Mouse (Mus musculus) neural tube, embryonic 11.5 days (tissue): ENCODE data around the gene Vsx1. TPM values are rescaled to one million over a fixed set of nuclear protein-coding genes. Genes with fewer than 3 reads are reported as not detected.

Experiments
- ATAC-seq: fragments of 200-750 bp; cut with Nextera tagmentation; 2 replicates; pipeline ENCODE4 v1.8.0; 2017; ENCODE audit warnings: moderate number of reproducible peaks, mild to moderate bottlenecking, moderate TSS enrichment, moderate library complexity; ENCODE audit not compliant: insufficient read depth, low FRiP score, low TSS enrichment
- DNase-seq: peaks from one replicate; pipeline ENCODE4 v3.0.0-alpha.2; 2015; ENCODE audit warnings: low spot score
- H3K27ac ChIP-seq: fragments of 300-500 bp; sonication (generic); 2 replicates; pipeline ENCODE4 v1.5.1; 2014; ENCODE audit warnings: low read depth, mild to moderate bottlenecking, low read length
- H3K27me3 ChIP-seq: fragments of 300-500 bp; sonication (generic); 2 replicates; pipeline ENCODE4 v1.6.1; 2014; ENCODE audit warnings: mild to moderate bottlenecking, low read length, mixed read lengths; ENCODE audit not compliant: control insufficient read depth, insufficient read depth
- H3K36me3 ChIP-seq: fragments of 300-500 bp; sonication (generic); 2 replicates; pipeline ENCODE4 v1.6.1; 2014; ENCODE audit warnings: mild to moderate bottlenecking, low read length, moderate library complexity, mixed read lengths; ENCODE audit not compliant: control insufficient read depth, insufficient read depth
- H3K4me1 ChIP-seq: fragments of 300-500 bp; sonication (generic); 2 replicates; pipeline ENCODE4 v1.6.1; 2014; ENCODE audit warnings: low read length, mixed read lengths; ENCODE audit not compliant: control insufficient read depth, insufficient read depth
- H3K4me2 ChIP-seq: fragments of 300-500 bp; sonication (generic); 2 replicates; pipeline ENCODE4 v1.6.1; 2014; ENCODE audit warnings: low read depth, mild to moderate bottlenecking, moderate library complexity
- H3K4me3 ChIP-seq: fragments of 300-500 bp; sonication (generic); 2 replicates; pipeline ENCODE4 v1.5.1; 2014; ENCODE audit warnings: low read depth, low read length
- H3K9ac ChIP-seq: fragments of 300-500 bp; sonication (generic); 2 replicates; pipeline ENCODE4 v1.6.1; 2014; ENCODE audit warnings: mild to moderate bottlenecking, low read length
- H3K9me3 ChIP-seq: fragments of 300-500 bp; sonication (generic); 2 replicates; pipeline ENCODE4 v1.6.1; 2016; ENCODE audit warnings: low read length; ENCODE audit not compliant: control insufficient read depth
- WGBS: fragments of 180-500 bp; shearing (Covaris S2); extraction: QIAGEN DNeasy Blood & Tissue Kit; methylation state at CpG from one replicate; pipeline ENCODE4 v1.1.7; 2014; 5-methylcytosine and 5-hydroxymethylcytosine counted together
- polyA plus RNA-seq: library from polyadenylated mRNA; unstranded; fragments of >200 nt; fragmentation: Nextera tagmentation; extraction: Ambion mirVana; gene quantifications from 2 replicates; pipeline ENCODE4 v1.2.1, GENCODE M21; 2014

Gene Vsx1
- polyA plus RNA-seq, 1 experiment from 2014 or later, result 0.99 TPM

DNA sequence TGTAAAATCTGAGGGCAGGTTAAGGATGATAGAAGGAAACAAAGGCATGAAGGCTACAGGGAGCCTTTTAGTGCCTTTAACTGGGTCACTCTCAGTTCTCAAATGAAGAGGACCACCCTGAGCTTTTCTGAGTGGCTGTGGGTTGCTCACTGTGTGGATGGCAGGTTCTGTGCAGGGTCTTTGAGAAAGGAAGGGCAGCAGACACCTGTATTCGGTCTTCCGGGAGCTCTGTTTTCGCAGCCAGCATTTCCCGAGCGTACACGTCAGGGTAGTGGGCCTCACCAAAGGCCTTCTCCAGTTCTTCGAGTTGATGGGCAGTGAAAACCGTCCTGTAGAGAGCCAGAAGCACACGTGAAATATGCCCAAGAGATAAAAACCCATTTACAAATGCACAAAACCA lies 3.8 kb downstream of the Vsx1 start:
- no peaks in the 10 kb centered on the region for H3K36me3 ChIP-seq
- WGBS, result 93% methylated on average over 9 of the region's 9 CpGs
- H3K9me3 ChIP-seq, result no peaks in the 10 kb centered on the region
- H3K4me3 ChIP-seq, result no peak overlapping the region
- no peaks in the 10 kb centered on the region for H3K4me1 ChIP-seq
- ATAC-seq, result no peak
- H3K27me3 ChIP-seq, result peaks cover 40% of the 10 kb centered on the region
- no peak overlapping the region for H3K27ac ChIP-seq
- no peak overlapping the region for H3K4me2 ChIP-seq
- no peak overlapping the region for H3K9ac ChIP-seq
- no peak for DNase-seq

DNA sequence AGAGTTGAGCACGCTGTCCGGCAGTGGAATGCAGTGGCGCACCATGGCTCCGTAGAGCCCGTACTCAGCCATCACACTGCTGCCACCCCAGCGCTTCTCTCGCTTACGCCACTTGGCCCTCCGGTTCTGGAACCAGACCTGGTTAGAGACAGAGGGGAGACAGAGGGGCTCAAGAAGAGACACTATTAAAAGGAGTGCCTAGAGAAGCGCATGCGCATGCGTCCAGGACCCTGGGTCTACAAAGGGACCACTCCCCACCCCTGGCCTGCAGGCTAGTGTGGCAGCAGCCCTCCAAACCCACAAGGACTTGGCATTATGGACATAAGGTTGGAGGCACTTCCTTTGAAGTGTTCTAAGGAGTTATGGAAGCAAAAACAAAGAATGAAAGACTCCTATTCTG lies 4.7 kb downstream of the Vsx1 start:
- H3K36me3 ChIP-seq, result no peaks in the 10 kb centered on the region
- no peaks in the 10 kb centered on the region for H3K4me1 ChIP-seq
- H3K4me3 ChIP-seq, result no peak overlapping the region
- H3K27ac ChIP-seq, result no peak overlapping the region
- no peaks in the 10 kb centered on the region for H3K9me3 ChIP-seq
- H3K4me2 ChIP-seq, result no peak overlapping the region
- H3K9ac ChIP-seq, result no peak overlapping the region
- 80% methylated on average over 12 of the region's 12 CpGs for WGBS
- H3K27me3 ChIP-seq, result peaks cover 30% of the 10 kb centered on the region
- DNase-seq (no peak), ATAC-seq (no peak)

DNA sequence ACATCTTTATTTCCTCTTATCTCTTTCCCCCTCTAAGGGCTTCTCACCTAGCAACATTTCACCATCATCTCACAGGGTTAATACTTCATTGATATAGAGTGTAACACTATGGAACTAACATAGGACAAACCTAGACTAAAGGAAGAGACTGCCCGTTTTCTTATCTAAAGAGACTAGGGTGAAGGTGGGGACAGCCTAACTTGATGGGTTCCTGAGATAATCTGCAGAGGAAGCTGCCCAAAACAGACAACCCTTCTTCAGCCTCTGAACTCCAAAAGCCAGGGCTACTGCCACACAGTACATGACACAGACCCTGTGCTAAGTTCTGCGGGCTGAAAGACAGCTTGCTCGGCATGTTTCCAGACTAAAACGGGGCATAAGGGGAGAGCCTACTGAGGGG lies 7.6 kb downstream of the Vsx1 start:
- 81% methylated on average over 4 of the region's 4 CpGs for WGBS
- no peak for DNase-seq
- no peak for ATAC-seq

DNA sequence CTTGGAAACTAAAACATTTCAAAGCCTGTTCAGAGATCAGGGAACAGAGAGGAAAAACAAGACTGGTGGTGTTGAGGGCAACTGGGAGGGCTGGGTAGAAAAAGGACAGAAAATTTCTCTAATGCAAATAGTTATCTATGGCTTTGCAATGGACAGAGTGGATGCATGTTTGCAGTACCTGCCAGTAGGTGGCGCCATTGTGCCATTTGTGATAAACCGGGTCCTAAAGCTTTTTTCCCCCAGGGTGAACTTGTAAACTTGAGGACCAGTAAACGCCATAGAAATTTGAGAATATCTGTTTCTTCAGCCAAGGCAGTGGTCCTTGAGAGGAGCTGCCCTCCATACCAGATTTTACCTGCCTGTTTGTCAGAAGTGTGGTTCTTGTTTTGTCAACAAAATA lies 10.8 kb downstream of the Vsx1 start:
- H3K27ac ChIP-seq, result no peak overlapping the region
- H3K4me2 ChIP-seq, result no peak overlapping the region
- DNase-seq, result peak; percentile 83
- H3K9ac ChIP-seq, result no peak overlapping the region
- H3K4me1 ChIP-seq, result no peaks in the 10 kb centered on the region
- no peaks in the 10 kb centered on the region for H3K36me3 ChIP-seq
- H3K27me3 ChIP-seq, result no peaks in the 10 kb centered on the region
- no peaks in the 10 kb centered on the region for H3K9me3 ChIP-seq
- no peak for ATAC-seq
- no peak overlapping the region for H3K4me3 ChIP-seq
- WGBS, result 0% methylated on average over 3 of the region's 3 CpGs

More for the DNA sequence above, 7.6 kb downstream of the Vsx1 start:
- Histone ChIP-seq H3K9me3 (no peaks in the 10 kb centered on the region), H3K9ac (no peak overlapping the region), H3K27ac (no peak overlapping the region), H3K4me2 (no peak overlapping the region), H3K27me3 (peaks cover 6% of the 10 kb centered on the region), H3K4me3 (no peak overlapping the region), H3K36me3 (no peaks in the 10 kb centered on the region), H3K4me1 (no peaks in the 10 kb centered on the region)

DNA sequence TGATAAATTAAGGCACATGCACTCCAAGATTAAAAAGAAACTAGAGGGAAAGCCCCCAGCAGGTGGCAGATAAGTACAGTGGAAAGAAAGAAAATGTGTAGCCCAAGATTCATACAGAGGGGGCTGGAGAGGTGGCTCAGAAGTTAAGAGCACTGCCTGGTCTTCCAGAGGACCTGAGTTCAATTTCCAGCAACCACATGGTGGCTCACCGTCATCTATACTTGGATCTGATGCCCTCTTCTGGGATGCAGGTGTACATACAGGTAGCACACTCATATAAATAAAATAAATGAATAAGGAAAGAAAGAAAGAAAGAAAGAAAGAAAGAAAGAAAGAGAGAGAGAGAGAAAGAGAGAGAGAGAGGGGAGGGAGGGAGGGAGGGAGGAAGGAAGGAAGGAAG lies 13.6 kb downstream of the Vsx1 start:
- no peaks in the 10 kb centered on the region for H3K9me3 ChIP-seq
- DNase-seq, result no peak
- no peak overlapping the region for H3K4me3 ChIP-seq
- WGBS, result 27% methylated on average over 1 of the region's 1 CpGs
- H3K36me3 ChIP-seq, result no peaks in the 10 kb centered on the region
- ATAC-seq, result no peak
- H3K27me3 ChIP-seq, result no peaks in the 10 kb centered on the region
- no peaks in the 10 kb centered on the region for H3K4me1 ChIP-seq
- no peak overlapping the region for H3K27ac ChIP-seq
- H3K9ac ChIP-seq, result no peak overlapping the region
- no peak overlapping the region for H3K4me2 ChIP-seq

DNA sequence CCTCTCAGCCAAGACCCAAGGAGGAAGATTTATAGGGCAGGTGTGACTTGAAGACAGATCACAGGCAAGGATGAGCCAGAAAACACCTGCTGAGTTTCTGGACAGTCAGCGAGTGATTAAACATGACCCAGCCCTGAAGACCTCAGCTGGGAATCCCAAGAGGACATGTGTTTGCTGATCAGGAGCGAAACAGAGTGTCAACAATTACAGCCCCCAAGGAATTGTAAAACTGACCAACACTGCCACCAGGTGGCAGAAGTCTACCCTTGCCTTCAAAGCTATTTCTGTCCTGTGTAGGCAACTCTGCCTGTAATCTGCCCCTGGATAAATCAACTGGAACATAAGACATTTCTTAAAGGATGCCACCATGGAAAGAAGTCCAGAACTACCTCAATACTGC lies 14.3 kb downstream of the Vsx1 start:
- Histone ChIP-seq H3K27ac (no peak overlapping the region), H3K4me2 (no peak overlapping the region), H3K9me3 (no peaks in the 10 kb centered on the region), H3K4me1 (no peaks in the 10 kb centered on the region), H3K36me3 (no peaks in the 10 kb centered on the region), H3K27me3 (no peaks in the 10 kb centered on the region), H3K9ac (no peak overlapping the region), H3K4me3 (no peak overlapping the region)
- peak; percentile 74 for ATAC-seq
- WGBS, result 4% methylated on average over 2 of the region's 2 CpGs
- DNase-seq, result peak; percentile 79

DNA sequence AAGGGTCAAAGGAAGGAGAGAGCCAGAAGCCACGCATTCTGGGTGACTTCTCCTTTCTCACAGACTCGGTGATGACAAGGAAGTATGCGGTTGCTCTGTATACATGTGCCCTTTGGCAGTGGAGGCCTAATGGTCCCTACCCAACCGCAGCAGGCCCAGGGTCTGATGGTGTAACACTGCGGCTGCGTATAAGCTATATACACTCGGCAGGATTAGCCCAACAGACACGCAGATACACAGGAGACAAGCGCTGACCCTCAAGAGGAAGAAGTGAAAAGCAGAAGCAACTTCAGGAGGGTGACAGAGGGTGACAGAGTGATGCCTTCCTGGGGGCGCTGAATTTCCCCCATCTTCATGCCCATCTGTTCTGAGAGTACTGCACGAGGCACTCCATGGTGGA lies 15.2 kb downstream of the Vsx1 start:
- H3K4me1 ChIP-seq, result no peaks in the 10 kb centered on the region
- H3K27ac ChIP-seq, result no peak overlapping the region
- no peak overlapping the region for H3K4me2 ChIP-seq
- no peak overlapping the region for H3K4me3 ChIP-seq
- 83% methylated on average over 11 of the region's 11 CpGs for WGBS
- ATAC-seq (no peak), DNase-seq (no peak)
- H3K27me3 ChIP-seq, result no peaks in the 10 kb centered on the region
- no peaks in the 10 kb centered on the region for H3K9me3 ChIP-seq
- H3K36me3 ChIP-seq, result no peaks in the 10 kb centered on the region
- H3K9ac ChIP-seq, result no peak overlapping the region

DNA sequence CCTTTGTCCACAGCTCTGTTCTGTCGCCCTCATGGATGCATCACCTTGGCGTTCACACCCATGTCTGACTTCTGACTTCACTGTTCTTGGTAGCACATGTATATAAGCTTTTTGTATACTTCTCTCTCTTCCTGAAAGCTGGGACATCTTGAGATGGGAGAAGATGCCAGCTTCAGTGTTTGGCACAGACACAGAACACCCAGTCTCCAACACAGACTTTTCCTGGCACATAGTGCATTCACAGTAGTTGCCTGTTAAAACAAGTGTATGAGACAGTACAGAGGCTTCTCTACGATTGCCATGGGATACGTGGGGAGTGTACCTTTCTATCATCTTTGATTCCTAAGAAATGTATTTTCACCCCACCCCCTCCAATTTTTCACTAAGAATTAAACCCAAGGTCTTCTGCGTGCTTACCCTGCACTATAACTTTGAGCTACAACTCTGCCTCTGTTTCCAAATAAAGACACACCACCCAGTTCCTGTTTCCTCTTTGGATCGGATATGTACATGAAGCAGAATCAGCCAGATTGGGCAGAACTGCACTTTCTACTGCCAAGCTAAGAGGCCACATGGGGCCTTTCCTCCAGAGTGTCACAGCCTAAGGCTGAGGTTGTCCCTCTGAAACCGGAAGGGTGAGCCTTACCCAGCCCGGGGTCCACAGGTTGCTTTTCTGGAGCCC lies 17.4 kb downstream of the Vsx1 start:
- 80% methylated on average over 8 of the region's 8 CpGs for WGBS
- no peak overlapping the region for H3K9ac ChIP-seq
- no peaks in the 10 kb centered on the region for H3K9me3 ChIP-seq
- no peak for DNase-seq
- H3K27ac ChIP-seq, result no peak overlapping the region
- H3K27me3 ChIP-seq, result 0 out of 2 replicates have a peak, but pooled peaks cover 3% of the 10 kb centered on the region
- no peak overlapping the region for H3K4me3 ChIP-seq
- H3K4me1 ChIP-seq, result no peaks in the 10 kb centered on the region; the same call in 1 of the 2 replicates
- ATAC-seq, result no peak
- no peak overlapping the region for H3K4me2 ChIP-seq
- no peaks in the 10 kb centered on the region for H3K36me3 ChIP-seq

DNA sequence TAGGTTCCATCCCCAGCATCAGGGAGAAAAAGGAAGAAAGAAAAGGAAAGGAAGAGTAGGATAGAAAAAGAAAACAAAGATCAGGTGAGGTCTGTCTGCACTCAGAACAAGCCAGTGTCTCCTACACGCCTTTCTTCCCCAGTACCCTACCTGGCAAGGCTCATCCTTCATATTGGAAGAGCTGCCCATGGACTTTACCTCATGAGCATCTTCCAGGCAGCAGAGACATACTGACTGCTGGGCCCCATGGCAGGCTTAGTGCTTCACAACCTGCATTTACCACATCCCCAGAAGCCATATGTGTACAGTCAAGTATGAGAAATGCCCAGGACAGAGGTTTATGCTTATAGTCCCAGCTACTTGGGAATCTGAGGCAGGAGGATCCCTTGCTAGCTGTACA lies 18.2 kb downstream of the Vsx1 start:
- ATAC-seq, result no peak
- Histone ChIP-seq H3K27me3 (peaks cover 3% of the 10 kb centered on the region; the same call in 1 of the 2 replicates), H3K27ac (no peak overlapping the region), H3K9ac (no peak overlapping the region), H3K4me1 (no peaks in the 10 kb centered on the region; the same call in 1 of the 2 replicates), H3K4me2 (no peak overlapping the region), H3K4me3 (no peak overlapping the region), H3K9me3 (no peaks in the 10 kb centered on the region), H3K36me3 (no peaks in the 10 kb centered on the region)
- whole genome bisulfite sequencing, result 79% methylated on average over 1 of the region's 1 CpGs
- DNase-seq, result no peak
